Mouse (Mus musculus) megakaryocyte, adult 5-6 weeks (primary cell): ENCODE measurements around the gene Fancc. TPM values are rescaled to one million over a fixed set of nuclear protein-coding genes. Genes with fewer than 3 reads are reported as not detected.
A peak's percentile ranks its signal among the peaks of the same experiment; 100 is the strongest.

Experiments
- ATAC-seq: 2 replicates; pipeline ENCODE4 v1.8.0; 2016; ENCODE audit warnings: mild to moderate bottlenecking, inconsistent platforms; ENCODE audit not compliant: poor library complexity, severe bottlenecking
- total RNA-seq, 2 experiments: library from RNA; stranded (forward) in 1 of 2; stranded (reverse) in 1 of 2; fragments of 153-499, 151-499 nt in 1 of 2; fragments of 221-1000, 200-1000 nt in 1 of 2; gene quantifications; 2 replicates each; pipeline versions ENCODE4 v1.2.3 to v1.2.4; 2015 to 2017

Gene Fancc
- total RNA-seq, 2 experiments from 2014 or later: 6.5 to 9.6 TPM

- ATAC-seq: no peak
Observed at GRCm38 (mm10) chr13:63250441-63250980, 246.6 kb downstream of the Fancc start.

- ATAC-seq: peak; percentile 33
Observed at GRCm38 (mm10) chr13:63249741-63250431, 247.2 kb downstream of the Fancc start.

GRCm38 (mm10) chr13:63249171-63249570, 247.9 kb downstream of the Fancc start:
- peak; percentile 31; the same call in 1 of the 2 replicates for ATAC-seq

- no peak for ATAC-seq
Observed at GRCm38 (mm10) chr13:63248318-63248717, 248.8 kb downstream of the Fancc start.

GRCm38 (mm10) chr13:63247631-63248030, 249.4 kb downstream of the Fancc start:
- ATAC-seq: no peak

GRCm38 (mm10) chr13:63247041-63247440, 250.0 kb downstream of the Fancc start:
- no peak for ATAC-seq

GRCm38 (mm10) chr13:63246332-63246940, 250.6 kb downstream of the Fancc start:
- ATAC-seq: no peak

GRCm38 (mm10) chr13:63245812-63246211, 251.3 kb downstream of the Fancc start:
- no peak for ATAC-seq

- ATAC-seq: no peak
Observed at GRCm38 (mm10) chr13:63245218-63245617, 251.9 kb downstream of the Fancc start.

GRCm38 (mm10) chr13:63244425-63244824, 252.7 kb downstream of the Fancc start:
- no peak for ATAC-seq

GRCm38 (mm10) chr13:63243586-63243985, 253.5 kb downstream of the Fancc start:
- no peak for ATAC-seq

- ATAC-seq: no peak
Observed at GRCm38 (mm10) chr13:63242401-63243192, 254.5 kb downstream of the Fancc start.

- no peak for ATAC-seq
Observed at GRCm38 (mm10) chr13:63241665-63242064, 255.4 kb downstream of the Fancc start.

- ATAC-seq: 0 out of 2 replicates have a peak, but pooled peaks have one; percentile 2
Observed at GRCm38 (mm10) chr13:63240835-63241234, 256.2 kb downstream of the Fancc start.

GRCm38 (mm10) chr13:63239877-63240671, 257.0 kb downstream of the Fancc start:
- peak; percentile 84 for ATAC-seq

GRCm38 (mm10) chr13:63239301-63239804, 257.7 kb downstream of the Fancc start:
- no peak for ATAC-seq

GRCm38 (mm10) chr13:63238045-63238444, 259.0 kb downstream of the Fancc start:
- ATAC-seq: no peak

- no peak for ATAC-seq
Observed at GRCm38 (mm10) chr13:63236159-63236893, 260.8 kb downstream of the Fancc start.

- ATAC-seq: no peak
Observed at GRCm38 (mm10) chr13:63235551-63235950, 261.5 kb downstream of the Fancc start.
